Mouse (Mus musculus) stomach, embryonic 16.5 days (tissue): ENCODE results near the gene Daxx. TPM values are rescaled to one million over a fixed set of nuclear protein-coding genes. Genes with fewer than 3 reads are reported as not detected.
"Not testable (repeated sequence)": the region's sequence is repeated elsewhere in the genome, so short reads cannot be mapped to it uniquely, and the experiment has no call there.

ENCODE experiments used
- ATAC-seq: fragments of 200-750 bp; cut with Nextera tagmentation; 2 replicates; pipeline ENCODE4 v1.8.0; 2017; ENCODE audit warnings: moderate number of reproducible peaks, moderate TSS enrichment; ENCODE audit not compliant: insufficient read depth, low FRiP score
- H3K27ac ChIP-seq: fragments of 300-500 bp; sonication (generic); 2 replicates; pipeline ENCODE4 v1.5.1; 2014; ENCODE audit warnings: low read length
- H3K27me3 ChIP-seq: fragments of 300-500 bp; sonication (generic); 2 replicates; pipeline ENCODE4 v1.6.1; 2014; ENCODE audit warnings: low read length, control low read depth, mixed read lengths; ENCODE audit not compliant: control insufficient read depth, insufficient read depth
- H3K36me3 ChIP-seq: fragments of 300-500 bp; sonication (generic); 2 replicates; pipeline ENCODE4 v1.6.1; 2014; ENCODE audit warnings: low read length; ENCODE audit not compliant: control insufficient read depth, insufficient read depth
- H3K4me1 ChIP-seq: fragments of 300-500 bp; sonication (generic); 2 replicates; pipeline ENCODE4 v1.6.1; 2014; ENCODE audit warnings: low read length, control low read depth, mixed read lengths; ENCODE audit not compliant: control insufficient read depth, insufficient read depth
- H3K4me2 ChIP-seq: fragments of 300-500 bp; sonication (generic); 2 replicates; pipeline ENCODE4 v1.6.1; 2014; ENCODE audit warnings: low read depth, low read length, mixed read lengths
- H3K4me3 ChIP-seq: fragments of 300-500 bp; sonication (generic); replicated peaks from 2 replicates; pipeline ENCODE4 v1.5.1; 2014; ENCODE audit warnings: mild to moderate bottlenecking, low read length
- H3K9ac ChIP-seq: fragments of 300-500 bp; sonication (generic); 2 replicates; pipeline ENCODE4 v1.6.1; 2014; ENCODE audit warnings: low read length
- H3K9me3 ChIP-seq: fragments of 300-500 bp; sonication (generic); replicated peaks from 2 replicates; pipeline ENCODE4 v1.6.1; 2016; ENCODE audit warnings: low read length, control low read depth; ENCODE audit not compliant: control insufficient read depth
- WGBS: fragments of 180-500 bp; shearing (Covaris S2); extraction: QIAGEN DNeasy Blood & Tissue Kit; methylation state at CpG from one replicate; pipeline ENCODE4 v1.1.7; 2014; 5-methylcytosine and 5-hydroxymethylcytosine counted together
- polyA plus RNA-seq: library from polyadenylated mRNA; unstranded; fragments of >200 nt; fragmentation: Nextera tagmentation; extraction: Ambion mirVana; gene quantifications from 2 replicates; pipeline ENCODE4 v1.2.1, GENCODE M21; 2015

Gene Daxx
- polyA plus RNA-seq, 1 experiment from 2014 or later, result 44.4 TPM

DNA sequence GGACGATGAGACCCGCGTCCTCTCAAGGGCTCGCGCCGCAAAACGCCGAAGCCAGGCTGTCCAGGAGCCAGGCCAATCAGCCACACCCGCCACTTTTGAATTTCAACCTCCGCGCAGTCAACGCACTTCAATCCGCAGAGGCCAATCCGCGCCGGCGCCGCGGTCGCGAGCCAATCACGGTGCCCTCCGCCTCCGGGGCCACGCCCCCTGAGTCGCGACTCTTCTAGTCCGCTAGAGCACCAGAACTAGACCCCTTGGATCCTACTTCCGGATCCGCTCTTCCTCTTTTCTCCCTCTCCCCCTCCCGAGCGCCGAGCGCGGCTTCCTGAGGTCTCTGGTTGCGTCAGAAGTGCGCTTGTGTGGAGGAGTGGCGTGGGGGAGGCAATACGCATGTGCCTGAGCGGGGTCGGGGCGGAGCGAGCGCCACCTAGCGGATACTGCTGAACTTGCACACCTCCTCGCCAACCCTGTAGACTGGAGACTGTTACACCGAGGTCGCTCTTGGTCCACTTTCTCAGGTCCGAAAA, 18.6 kb upstream of the Daxx start, which contains the start of gene Kifc1:
TSS of gene Kifc1 (minus strand) at position 129 of the 527 bp plus-strand sequence.
- H3K36me3 ChIP-seq, result no peaks in the 10 kb centered on the region
- no peak within 1 kb of the TSS; the same call in 1 of the 2 replicates for H3K27ac ChIP-seq
- peak within 1 kb of the TSS; percentile 80 for H3K9ac ChIP-seq
- H3K27me3 ChIP-seq, result no peaks in the 10 kb centered on the region
- H3K4me3 ChIP-seq, result peak within 1 kb of the TSS; percentile 65
- H3K9me3 ChIP-seq, result no peaks in the 10 kb centered on the region
- 0% methylated on average over 49 of the region's 49 CpGs for WGBS
- peak; percentile 99 for ATAC-seq
- H3K4me1 ChIP-seq, result peaks cover 14% of the 10 kb centered on the region
- peak within 1 kb of the TSS; percentile 65 for H3K4me2 ChIP-seq

GRCm38 (mm10) chr17:33891357-33891756, 17.9 kb upstream of the Daxx start:
- no peak for ATAC-seq
- Histone ChIP-seq H3K4me1 (peaks cover 14% of the 10 kb centered on the region), H3K4me2 (no peak overlapping the region), H3K27me3 (no peaks in the 10 kb centered on the region), H3K27ac (no peak overlapping the region), H3K9ac (no peak overlapping the region), H3K9me3 (no peaks in the 10 kb centered on the region), H3K36me3 (no peaks in the 10 kb centered on the region), H3K4me3 (no peak overlapping the region)
- WGBS, result 55% methylated on average over 2 of the region's 2 CpGs

GRCm38 (mm10) chr17:33891892-33892291, 17.3 kb upstream of the Daxx start:
- ATAC-seq, H3K4me3 ChIP-seq, H3K9ac ChIP-seq, H3K36me3 ChIP-seq, H3K27ac ChIP-seq, H3K27me3 ChIP-seq, H3K9me3 ChIP-seq, H3K4me2 ChIP-seq: not testable (repeated sequence)
- peaks cover 14% of the 10 kb centered on the region for H3K4me1 ChIP-seq
- 63% methylated on average over 6 of the region's 6 CpGs for WGBS

GRCm38 (mm10) chr17:33892429-33892828, 16.8 kb upstream of the Daxx start:
- Histone ChIP-seq H3K4me2 (no peak overlapping the region), H3K4me3 (no peak overlapping the region), H3K4me1 (peaks cover 14% of the 10 kb centered on the region), H3K27ac (peak overlapping the region; percentile 52), H3K9me3 (no peaks in the 10 kb centered on the region), H3K36me3 (no peaks in the 10 kb centered on the region), H3K9ac (no peak overlapping the region), H3K27me3 (no peaks in the 10 kb centered on the region)
- no peak for ATAC-seq
- 24% methylated on average over 7 of the region's 7 CpGs for WGBS

GRCm38 (mm10) chr17:33893011-33893410, 16.2 kb upstream of the Daxx start:
- not testable (repeated sequence) for H3K4me3 ChIP-seq, H3K27me3 ChIP-seq, H3K27ac ChIP-seq, H3K9me3 ChIP-seq, H3K9ac ChIP-seq, ATAC-seq, H3K4me2 ChIP-seq, H3K36me3 ChIP-seq
- WGBS, result 62% methylated on average over 4 of the region's 4 CpGs
- H3K4me1 ChIP-seq, result peaks cover 11% of the 10 kb centered on the region

- Histone ChIP-seq H3K4me2 (no peak overlapping the region), H3K27me3 (no peaks in the 10 kb centered on the region), H3K36me3 (no peaks in the 10 kb centered on the region), H3K9ac (no peak overlapping the region), H3K4me3 (no peak overlapping the region), H3K9me3 (no peaks in the 10 kb centered on the region), H3K27ac (no peak overlapping the region), H3K4me1 (0 out of 2 replicates have a peak, but pooled peaks cover 7% of the 10 kb centered on the region)
- no peak for ATAC-seq
- WGBS, result 41% methylated on average over 6 of the region's 6 CpGs
These were observed 12.0 kb upstream of the Daxx start for GRCm38 (mm10) chr17:33897114-33897794.

DNA sequence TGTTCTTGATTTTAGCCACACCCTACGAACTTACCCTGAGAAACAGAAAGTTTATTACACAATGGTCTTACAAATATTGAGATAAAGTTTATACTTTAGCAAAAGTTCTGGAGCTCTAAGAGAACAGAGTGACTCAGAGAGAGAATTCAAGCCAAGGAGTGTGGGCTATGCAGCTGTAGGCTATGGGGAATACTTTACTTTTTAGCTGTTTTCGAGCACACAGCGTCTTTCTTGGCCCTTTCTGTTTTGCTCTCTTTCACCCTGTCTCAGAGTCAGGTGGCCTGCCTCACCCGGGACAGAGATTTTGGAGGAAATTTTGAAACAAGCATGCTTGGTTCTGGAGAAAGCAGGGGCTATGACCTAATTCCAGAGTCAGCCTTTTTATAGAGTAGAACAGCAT, 11.0 kb upstream of the Daxx start:
- not testable (repeated sequence) for H3K9me3 ChIP-seq, H3K9ac ChIP-seq, H3K36me3 ChIP-seq, H3K27ac ChIP-seq, H3K27me3 ChIP-seq, H3K4me1 ChIP-seq, ATAC-seq, H3K4me3 ChIP-seq, H3K4me2 ChIP-seq
- 68% methylated on average over 4 of the region's 4 CpGs for WGBS

DNA sequence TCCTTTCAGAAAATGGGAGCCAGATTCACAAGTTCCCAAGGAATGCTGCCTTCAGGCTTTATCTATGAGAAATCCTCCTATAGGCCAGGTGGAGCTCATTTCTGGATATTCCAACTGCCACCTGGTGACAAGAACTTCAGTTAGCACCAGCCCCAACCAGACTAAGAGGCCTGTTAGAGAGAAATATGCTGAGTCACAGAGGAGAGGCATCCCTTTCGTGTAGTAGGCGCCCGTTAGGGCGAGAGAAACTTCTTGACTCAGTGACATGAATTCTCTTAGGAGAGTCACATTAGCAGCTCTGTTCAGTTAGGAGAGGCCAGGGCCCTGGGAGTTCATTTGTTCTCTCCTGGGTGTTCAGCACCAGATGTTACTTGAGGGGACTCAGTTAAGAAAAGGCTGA, 9.6 kb upstream of the Daxx start:
- Histone ChIP-seq H3K36me3 (no peaks in the 10 kb centered on the region), H3K27me3 (no peaks in the 10 kb centered on the region), H3K9ac (no peak overlapping the region), H3K9me3 (no peaks in the 10 kb centered on the region), H3K4me3 (no peak overlapping the region), H3K27ac (no peak overlapping the region), H3K4me2 (no peak overlapping the region), H3K4me1 (0 out of 2 replicates have a peak, but pooled peaks cover 6% of the 10 kb centered on the region)
- ATAC-seq, result no peak
- WGBS, result 69% methylated on average over 4 of the region's 4 CpGs

GRCm38 (mm10) chr17:33900281-33900988, 8.8 kb upstream of the Daxx start:
- H3K27ac ChIP-seq, result no peak overlapping the region
- H3K9ac ChIP-seq, result no peak overlapping the region
- H3K4me2 ChIP-seq, result no peak overlapping the region
- no peaks in the 10 kb centered on the region for H3K36me3 ChIP-seq
- no peak overlapping the region for H3K4me3 ChIP-seq
- ATAC-seq, result no peak
- 0 out of 2 replicates have a peak, but pooled peaks cover 6% of the 10 kb centered on the region for H3K4me1 ChIP-seq
- H3K27me3 ChIP-seq, result no peaks in the 10 kb centered on the region
- no peaks in the 10 kb centered on the region for H3K9me3 ChIP-seq
- 58% methylated on average over 7 of the region's 7 CpGs for WGBS
